Mouse (Mus musculus): Measurements from ENCODE around the gene Phf19. TPM values are rescaled to one million over a fixed set of nuclear protein-coding genes. Genes with fewer than 3 reads are reported as not detected.

Gene Phf19
- polyA plus RNA-seq, 1 experiment from 2014 or later = 2.7 TPM

DNA sequence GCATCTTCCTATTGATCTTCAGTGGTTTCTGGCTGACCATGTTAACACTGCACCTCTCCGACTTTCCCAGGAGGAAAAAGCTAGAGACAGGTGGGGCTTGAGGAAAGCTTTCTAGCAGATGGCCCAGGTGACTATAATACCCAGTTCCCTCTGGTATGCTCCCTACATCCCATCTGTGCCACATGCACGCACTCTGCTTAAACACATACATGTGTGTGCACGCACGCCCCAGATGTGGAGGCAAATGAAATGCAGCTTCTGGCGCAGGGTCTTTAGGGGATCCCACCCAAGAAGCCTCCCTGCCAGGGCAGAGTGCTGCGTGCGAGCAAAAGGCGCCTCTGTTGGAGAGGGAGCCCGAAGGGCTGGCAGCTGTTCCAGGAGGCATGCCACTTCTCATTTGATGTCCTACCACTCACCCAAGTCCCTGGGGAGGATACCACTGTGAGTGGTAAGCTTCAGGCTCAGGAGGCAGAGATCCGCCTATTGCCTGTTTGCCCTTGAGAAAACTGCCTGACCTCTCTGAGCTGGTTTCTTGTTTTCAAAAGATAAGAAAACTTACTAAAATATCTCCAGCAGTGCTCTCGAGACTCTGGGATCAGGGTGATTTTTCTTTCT lies 27.3 kb upstream of the Phf19 start:
- TF ChIP-seq CTCF (IDR thresholded peaks at IDR 0.05; ENCODE audit: low read depth) = no peak
- no peak overlapping the region for H3K4me2 ChIP-seq (replicated peaks; ENCODE audit: low read depth)
- ATAC-seq = no peak
- H3K27ac ChIP-seq (ENCODE audit: low read depth, low read length) = no peak overlapping the region
- H3K9me3 ChIP-seq (ENCODE audit: control insufficient read depth) = no peaks in the 10 kb centered on the region
- H3K36me3 ChIP-seq (ENCODE audit: control insufficient read depth, insufficient read depth) = no peaks in the 10 kb centered on the region
- H3K4me3 ChIP-seq (ENCODE audit: low read depth, low read length) = no peak overlapping the region
- 0 out of 2 replicates have a peak, but pooled peaks cover 3% of the 10 kb centered on the region for H3K4me1 ChIP-seq (replicated peaks; ENCODE audit: control insufficient read depth, insufficient read depth, low read length)
- no peak overlapping the region for H3K9ac ChIP-seq (ENCODE audit: low read depth, low read length)
- no peaks in the 10 kb centered on the region; the same call in 1 of the 2 replicates for H3K27me3 ChIP-seq (replicated peaks; ENCODE audit: control insufficient read depth, insufficient read depth, low read length)
- 79% methylated on average over 11 of the region's 11 CpGs for WGBS

DNA sequence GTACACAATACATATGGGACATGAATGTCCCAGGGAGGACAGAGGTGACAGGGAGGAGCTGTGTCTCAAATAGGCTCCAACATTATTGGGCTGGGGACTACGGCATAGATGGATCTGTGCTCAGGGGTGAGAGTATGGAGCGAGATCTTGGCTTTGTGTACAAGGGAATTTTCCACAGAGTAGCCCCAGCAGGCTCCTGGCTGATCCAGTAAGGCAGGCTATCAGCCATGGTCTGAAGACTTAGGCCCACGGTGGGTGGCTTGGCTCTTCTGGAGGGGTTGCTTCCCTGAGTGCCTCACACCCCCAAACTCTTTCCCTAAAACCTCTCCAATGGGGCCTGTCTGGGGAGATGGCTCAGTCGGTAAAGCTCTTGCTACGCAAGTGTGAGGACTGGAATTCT lies 26.4 kb upstream of the Phf19 start:
- no peaks in the 10 kb centered on the region for H3K36me3 ChIP-seq (ENCODE audit: control insufficient read depth, insufficient read depth)
- ATAC-seq = no peak
- no peaks in the 10 kb centered on the region for H3K9me3 ChIP-seq (ENCODE audit: control insufficient read depth)
- no peak for TF ChIP-seq CTCF (IDR thresholded peaks at IDR 0.05; ENCODE audit: low read depth)
- H3K4me2 ChIP-seq (replicated peaks; ENCODE audit: low read depth) = no peak overlapping the region
- H3K27me3 ChIP-seq (replicated peaks; ENCODE audit: control insufficient read depth, insufficient read depth, low read length) = no peaks in the 10 kb centered on the region; the same call in 1 of the 2 replicates
- H3K4me3 ChIP-seq (ENCODE audit: low read depth, low read length) = no peak overlapping the region
- no peak overlapping the region for H3K27ac ChIP-seq (ENCODE audit: low read depth, low read length)
- 81% methylated on average over 5 of the region's 5 CpGs for WGBS
- H3K4me1 ChIP-seq (replicated peaks; ENCODE audit: control insufficient read depth, insufficient read depth, low read length) = 0 out of 2 replicates have a peak, but pooled peaks cover 3% of the 10 kb centered on the region
- no peak overlapping the region for H3K9ac ChIP-seq (ENCODE audit: low read depth, low read length)

DNA sequence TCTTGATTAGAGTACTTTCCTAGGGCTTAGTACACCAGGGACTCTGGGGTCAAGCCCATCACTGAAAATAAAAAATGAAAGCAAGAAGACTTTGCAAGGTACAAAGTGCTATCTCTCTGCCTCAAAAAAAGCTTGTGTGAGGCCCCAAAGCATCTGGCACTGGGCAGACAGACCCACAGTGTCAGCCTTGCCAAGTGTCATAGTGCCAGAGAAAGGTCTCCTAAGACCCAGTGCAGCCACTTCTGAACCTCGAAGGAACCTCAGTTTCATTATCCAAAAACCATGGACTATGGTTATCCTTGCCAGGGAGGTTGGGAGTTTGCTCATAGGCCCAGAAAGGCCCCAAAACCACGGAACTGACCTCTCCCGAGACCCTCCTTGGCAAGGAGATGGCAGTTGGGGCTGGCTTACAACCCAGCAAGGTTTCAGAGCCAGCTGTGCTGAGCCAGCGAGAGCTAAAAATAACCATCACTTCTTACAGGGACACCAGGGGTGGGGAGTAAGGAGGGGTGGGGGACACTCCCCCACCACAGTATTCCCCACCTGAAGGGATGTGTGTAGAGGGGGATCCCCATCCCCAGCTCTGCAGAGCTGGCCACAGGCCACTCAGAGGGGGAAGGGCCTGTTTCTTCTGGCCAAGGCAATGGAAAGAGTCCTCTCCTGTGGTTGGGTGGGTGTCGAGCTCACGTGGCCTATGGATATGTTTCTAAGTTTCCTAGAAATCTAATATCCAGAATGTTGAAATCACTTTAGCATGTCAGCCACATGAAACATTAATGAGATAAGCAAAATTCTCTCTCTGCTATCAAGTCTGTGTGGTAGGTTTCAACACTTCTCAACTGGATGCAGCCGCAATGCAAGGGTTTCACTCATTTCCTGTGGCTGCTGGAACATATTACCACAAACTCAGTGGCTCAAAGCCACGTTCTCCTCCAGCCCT lies 24.7 kb upstream of the Phf19 start:
- Histone ChIP-seq H3K4me1 (replicated peaks; ENCODE audit: control insufficient read depth, insufficient read depth, low read length) (0 out of 2 replicates have a peak, but pooled peaks cover 3% of the 10 kb centered on the region), H3K4me2 (replicated peaks; ENCODE audit: low read depth) (no peak overlapping the region), H3K27me3 (replicated peaks; ENCODE audit: control insufficient read depth, insufficient read depth, low read length) (no peaks in the 10 kb centered on the region; the same call in 1 of the 2 replicates), H3K4me3 (ENCODE audit: low read depth, low read length) (no peak overlapping the region), H3K9me3 (ENCODE audit: control insufficient read depth) (no peaks in the 10 kb centered on the region), H3K9ac (ENCODE audit: low read depth, low read length) (no peak overlapping the region), H3K27ac (ENCODE audit: low read depth, low read length) (no peak overlapping the region), H3K36me3 (ENCODE audit: control insufficient read depth, insufficient read depth) (no peaks in the 10 kb centered on the region)
- no peak for ATAC-seq
- WGBS = 74% methylated on average over 8 of the region's 8 CpGs
- no peak for TF ChIP-seq CTCF (IDR thresholded peaks at IDR 0.05; ENCODE audit: low read depth)

GRCm38 (mm10) chr2:34937460-34937859 lies 23.6 kb upstream of the Phf19 start:
- Histone ChIP-seq H3K27me3 (replicated peaks; ENCODE audit: control insufficient read depth, insufficient read depth, low read length) (no peaks in the 10 kb centered on the region; the same call in 1 of the 2 replicates), H3K4me1 (replicated peaks; ENCODE audit: control insufficient read depth, insufficient read depth, low read length) (0 out of 2 replicates have a peak, but pooled peaks cover 3% of the 10 kb centered on the region), H3K4me3 (ENCODE audit: low read depth, low read length) (no peak overlapping the region), H3K9me3 (ENCODE audit: control insufficient read depth) (no peaks in the 10 kb centered on the region), H3K9ac (ENCODE audit: low read depth, low read length) (no peak overlapping the region), H3K4me2 (replicated peaks; ENCODE audit: low read depth) (no peak overlapping the region), H3K36me3 (ENCODE audit: control insufficient read depth, insufficient read depth) (no peaks in the 10 kb centered on the region), H3K27ac (ENCODE audit: low read depth, low read length) (no peak overlapping the region)
- ATAC-seq = no peak
- 22% methylated on average over 5 of the region's 5 CpGs for WGBS
- TF ChIP-seq CTCF (IDR thresholded peaks at IDR 0.05; ENCODE audit: low read depth) = no peak

DNA sequence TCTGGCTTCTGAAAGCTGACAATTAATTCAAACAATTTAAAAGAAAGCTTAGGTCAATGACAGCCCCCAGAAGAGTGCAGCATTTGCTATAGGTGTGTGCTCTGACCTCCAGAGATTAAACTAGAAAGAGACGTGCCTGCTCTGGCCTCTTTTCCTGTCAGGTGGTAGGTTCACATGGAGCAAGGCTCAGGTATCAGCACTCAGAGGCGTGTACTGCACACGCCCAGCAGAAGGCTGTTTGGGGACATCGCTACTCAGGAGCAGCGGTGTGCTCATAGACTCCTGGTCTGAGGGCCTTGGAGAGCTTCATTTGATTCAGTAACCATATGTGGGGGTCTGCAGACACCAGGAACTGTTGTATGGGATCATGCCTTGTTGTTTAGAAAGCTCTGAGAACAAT lies 13.5 kb upstream of the Phf19 start:
- Histone ChIP-seq H3K36me3 (ENCODE audit: control insufficient read depth, insufficient read depth) (no peaks in the 10 kb centered on the region), H3K4me2 (replicated peaks; ENCODE audit: low read depth) (no peak overlapping the region), H3K9ac (ENCODE audit: low read depth, low read length) (no peak overlapping the region), H3K4me3 (ENCODE audit: low read depth, low read length) (no peak overlapping the region), H3K9me3 (ENCODE audit: control insufficient read depth) (no peaks in the 10 kb centered on the region), H3K27me3 (replicated peaks; ENCODE audit: control insufficient read depth, insufficient read depth, low read length) (no peaks in the 10 kb centered on the region), H3K4me1 (replicated peaks; ENCODE audit: control insufficient read depth, insufficient read depth, low read length) (no peaks in the 10 kb centered on the region), H3K27ac (ENCODE audit: low read depth, low read length) (no peak overlapping the region)
- WGBS = 29% methylated on average over 5 of the region's 5 CpGs
- no peak for ATAC-seq
- no peak for TF ChIP-seq CTCF (IDR thresholded peaks at IDR 0.05; ENCODE audit: low read depth)

- Histone ChIP-seq H3K36me3 (ENCODE audit: control insufficient read depth, insufficient read depth) (no peaks in the 10 kb centered on the region), H3K27ac (ENCODE audit: low read depth, low read length) (no peak overlapping the region), H3K27me3 (replicated peaks; ENCODE audit: control insufficient read depth, insufficient read depth, low read length) (no peaks in the 10 kb centered on the region), H3K4me2 (replicated peaks; ENCODE audit: low read depth) (no peak overlapping the region), H3K4me3 (ENCODE audit: low read depth, low read length) (no peak overlapping the region), H3K9ac (ENCODE audit: low read depth, low read length) (no peak overlapping the region), H3K4me1 (replicated peaks; ENCODE audit: control insufficient read depth, insufficient read depth, low read length) (no peaks in the 10 kb centered on the region), H3K9me3 (ENCODE audit: control insufficient read depth) (no peaks in the 10 kb centered on the region)
- 8% methylated on average over 2 of the region's 2 CpGs for WGBS
- no peak for ATAC-seq
- TF ChIP-seq CTCF (IDR thresholded peaks at IDR 0.05; ENCODE audit: low read depth) = no peak
Observed at GRCm38 (mm10) chr2:34922729-34923128, 8.9 kb upstream of the Phf19 start.
